Mouse (Mus musculus) embryo, embryonic 11.5 days (tissue): ENCODE data around the gene Ak5.

Experiments
- DNase-seq: peaks from one replicate; pipeline ENCODE4 v3.0.0-alpha.2; 2012; ENCODE audit warnings: low read depth, low spot score

Ak5 gene

GRCm38 (mm10) chr3:152520074-152520473, 148.1 kb downstream of the Ak5 start:
- no peak for DNase-seq

- no peak for DNase-seq
Observed at GRCm38 (mm10) chr3:152519556-152519955, 148.6 kb downstream of the Ak5 start.

GRCm38 (mm10) chr3:152516569-152516968, 151.6 kb downstream of the Ak5 start:
- no peak for DNase-seq

- DNase-seq = no peak
Observed at GRCm38 (mm10) chr3:152515959-152516358, 152.2 kb downstream of the Ak5 start.

- no peak for DNase-seq
Observed at GRCm38 (mm10) chr3:152512517-152512916, 155.6 kb downstream of the Ak5 start.

GRCm38 (mm10) chr3:152509268-152509667, 158.9 kb downstream of the Ak5 start:
- no peak for DNase-seq

GRCm38 (mm10) chr3:152508419-152508993, 159.7 kb downstream of the Ak5 start:
- DNase-seq = no peak

GRCm38 (mm10) chr3:152507900-152508299, 160.3 kb downstream of the Ak5 start:
- DNase-seq = no peak

GRCm38 (mm10) chr3:152498968-152499696, 169.0 kb downstream of the Ak5 start:
- no peak for DNase-seq

- DNase-seq = no peak
Observed at GRCm38 (mm10) chr3:152497842-152498241, 170.3 kb downstream of the Ak5 start.

- DNase-seq = no peak
Observed at GRCm38 (mm10) chr3:152497084-152497483, 171.1 kb downstream of the Ak5 start.

- DNase-seq = no peak
Observed at GRCm38 (mm10) chr3:152495415-152495898, 172.7 kb downstream of the Ak5 start.

- no peak for DNase-seq
Observed at GRCm38 (mm10) chr3:152494667-152495360, 173.3 kb downstream of the Ak5 start.

- no peak for DNase-seq
Observed at GRCm38 (mm10) chr3:152493813-152494212, 174.3 kb downstream of the Ak5 start.

- no peak for DNase-seq
Observed at GRCm38 (mm10) chr3:152492241-152492640, 175.9 kb downstream of the Ak5 start.

GRCm38 (mm10) chr3:152490423-152490822, 177.7 kb downstream of the Ak5 start:
- DNase-seq = no peak

- no peak for DNase-seq
Observed at GRCm38 (mm10) chr3:152488964-152489363, 179.2 kb downstream of the Ak5 start.

GRCm38 (mm10) chr3:152484206-152484605, 184.0 kb downstream of the Ak5 start:
- DNase-seq = no peak

- no peak for DNase-seq
Observed at GRCm38 (mm10) chr3:152483800-152484199, 184.4 kb downstream of the Ak5 start.

GRCm38 (mm10) chr3:152482182-152482581, 186.0 kb downstream of the Ak5 start:
- no peak for DNase-seq

GRCm38 (mm10) chr3:152480336-152480735, 187.8 kb downstream of the Ak5 start:
- no peak for DNase-seq

- DNase-seq = peak; percentile 61
Observed at GRCm38 (mm10) chr3:152478599-152479435, 189.3 kb downstream of the Ak5 start.
